In genomic region chr8:111536978-111537764, GRCm38 (mm10) we compare ENCODE assay signal across 8 mouse cellular contexts. TPM values are rescaled to one million over a fixed set of nuclear protein-coding genes. Genes with fewer than 3 reads are reported as not detected.
DNase-seq lines count a peak whose midpoint lies in the region; ATAC-seq and TF ChIP-seq lines count a peak whose summit lies in the region.

No protein-coding gene starts in this region.

- TF ChIP-seq CTCF in bone marrow, adult 2 months (IDR thresholded peaks at IDR 0.05; ENCODE audit: control insufficient read depth, insufficient read depth, low read length) = no peak
- peak; percentile 17; the same call in 1 of the 2 replicates for TF ChIP-seq CTCF in layer of hippocampus, adult 2 months (conservative IDR thresholded peaks at IDR 0.05)
- TF ChIP-seq CTCF in lung, embryonic 14.5 days (IDR thresholded peaks at IDR 0.05; ENCODE audit: low read depth) = no peak

- peak overlapping the region; percentile 71 for H3K4me3 ChIP-seq in bone marrow, adult 2 months (replicated peaks; ENCODE audit: control insufficient read depth, low read depth, low read length)
- peak overlapping the region; percentile 72 for H3K4me3 ChIP-seq in embryonic facial prominence, embryonic 15.5 days (replicated peaks)
- H3K4me3 ChIP-seq in layer of hippocampus, adult 2 months = peak overlapping the region; percentile 91
- peak overlapping the region; percentile 90 for H3K4me3 ChIP-seq in lung, embryonic 14.5 days (ENCODE audit: low read depth, low read length)
- peak overlapping the region; percentile 96 for H3K4me3 ChIP-seq in neural tube, embryonic 14.5 days (ENCODE audit: low read depth, low read length)

- H3K9me3 ChIP-seq in embryonic facial prominence, embryonic 15.5 days (replicated peaks) = no peaks in the 10 kb centered on the region
- no peaks in the 10 kb centered on the region for H3K9me3 ChIP-seq in lung, embryonic 14.5 days (ENCODE audit: low read depth, low read length)
- no peaks in the 10 kb centered on the region for H3K9me3 ChIP-seq in neural tube, embryonic 14.5 days (ENCODE audit: control insufficient read depth, low read length)

- H3K27me3 ChIP-seq in embryonic facial prominence, embryonic 15.5 days = no peaks in the 10 kb centered on the region
- no peaks in the 10 kb centered on the region for H3K27me3 ChIP-seq in lung, embryonic 14.5 days (ENCODE audit: insufficient read depth, low read length)
- H3K27me3 ChIP-seq in neural tube, embryonic 14.5 days (ENCODE audit: control insufficient read depth, insufficient read depth, low read length) = no peaks in the 10 kb centered on the region

- peaks cover 2% of the 10 kb centered on the region for H3K4me1 ChIP-seq in bone marrow, adult 2 months (ENCODE audit: control insufficient read depth, insufficient read depth, low read length)
- H3K4me1 ChIP-seq in embryonic facial prominence, embryonic 15.5 days = peaks cover 38% of the 10 kb centered on the region
- 0 out of 2 replicates have a peak, but pooled peaks cover 5% of the 10 kb centered on the region for H3K4me1 ChIP-seq in lung, embryonic 14.5 days (ENCODE audit: insufficient read depth)
- H3K4me1 ChIP-seq in neural tube, embryonic 14.5 days (ENCODE audit: control insufficient read depth, insufficient read depth, low read length) = peaks cover 33% of the 10 kb centered on the region

- under 1% methylated on average over 60 of the region's 64 CpGs for WGBS in bone marrow, adult 2 months
- under 1% methylated on average over 64 of the region's 64 CpGs for WGBS in embryonic facial prominence, embryonic 15.5 days
- under 1% methylated on average over 64 of the region's 64 CpGs for WGBS in lung, embryonic 14.5 days
- under 1% methylated on average over 64 of the region's 64 CpGs for WGBS in neural tube, embryonic 14.5 days

- peak overlapping the region; percentile 77 for H3K4me2 ChIP-seq in embryonic facial prominence, embryonic 15.5 days (replicated peaks)
- H3K4me2 ChIP-seq in lung, embryonic 14.5 days = peak overlapping the region; percentile 82
- H3K4me2 ChIP-seq in neural tube, embryonic 14.5 days (ENCODE audit: low read depth, low read length) = peak overlapping the region; percentile 94

- peak overlapping the region; percentile 96 for H3K27ac ChIP-seq in bone marrow, adult 2 months (ENCODE audit: control insufficient read depth, insufficient read depth, low read depth, low read length, poor library complexity)
- H3K27ac ChIP-seq in embryonic facial prominence, embryonic 15.5 days (replicated peaks) = peak overlapping the region; percentile 93
- H3K27ac ChIP-seq in layer of hippocampus, adult 2 months = peak overlapping the region; percentile 91
- peak overlapping the region; percentile 94 for H3K27ac ChIP-seq in lung, embryonic 14.5 days (ENCODE audit: low read depth)
- peak overlapping the region; percentile 95 for H3K27ac ChIP-seq in neural tube, embryonic 14.5 days (ENCODE audit: low read depth, low read length)

- TF ChIP-seq POLR2A in bone marrow, adult 2 months (IDR thresholded peaks at IDR 0.05; ENCODE audit: borderline replicate concordance, control insufficient read depth, low read depth, low read length) = no peak

- peak overlapping the region; percentile 74 for H3K9ac ChIP-seq in embryonic facial prominence, embryonic 15.5 days
- peak overlapping the region; percentile 93 for H3K9ac ChIP-seq in lung, embryonic 14.5 days
- H3K9ac ChIP-seq in neural tube, embryonic 14.5 days (replicated peaks; ENCODE audit: low read depth, low read length) = peak overlapping the region; percentile 95

- no peaks in the 10 kb centered on the region for H3K36me3 ChIP-seq in embryonic facial prominence, embryonic 15.5 days
- no peaks in the 10 kb centered on the region; the same call in 1 of the 2 replicates for H3K36me3 ChIP-seq in lung, embryonic 14.5 days (ENCODE audit: insufficient read depth)
- no peaks in the 10 kb centered on the region for H3K36me3 ChIP-seq in neural tube, embryonic 14.5 days (ENCODE audit: control insufficient read depth, insufficient read depth, low read length)

- intact Hi-C loops in heart, postnatal 14 days (cut with DNase I) = loop anchor here (1.0 to 10.0 kb wide), 2 partner anchors 89 to 192 kb away; no protein-coding TSS in a partner anchor

- ATAC-seq in embryonic facial prominence, embryonic 15.5 days (ENCODE audit: insufficient number of reproducible peaks, low FRiP score, low TSS enrichment, low read depth) = no peak
- peak; percentile 37 for ATAC-seq in lung, embryonic 14.5 days (ENCODE audit: insufficient read depth)
- ATAC-seq in neural tube, embryonic 14.5 days (ENCODE audit: low read depth) = peak; percentile 60

- peak; percentile 83 for DNase-seq in CD4-positive helper T cell, adult 2 months (ENCODE audit: low read depth, low spot score)
- DNase-seq in heart, postnatal 14 days = peak; percentile 51 to 54
- DNase-seq in layer of hippocampus, adult 2 months (ENCODE audit: low spot score in 2 of 2) = no peak
- peak; percentile 50 for DNase-seq in lung, embryonic 14.5 days
- peak; percentile 75 for DNase-seq in thymus, postnatal 0 days (ENCODE audit: low spot score)

RNA-seq across cellular contexts. Expression of gene Znrf1, which starts 1.3 kb away (rescaled TPM):
- 41.3 and 124 TPM in 2 replicates for polyA plus RNA-seq in bone marrow, adult 2 months (2011; ENCODE audit: insufficient read depth, insufficient read length, low replicate concordance, missing spikeins)
- polyA plus RNA-seq in embryonic facial prominence, embryonic 15.5 days (2015; fragmentation: Nextera tagmentation; extraction: Ambion mirVana) = 41.1 and 42.7 TPM in 2 replicates
- total RNA-seq in heart, postnatal 14 days (2021) = 10 to 100 TPM; 62.6 to 72.6 TPM
- 100 to 1,000 TPM; 105 to 107 TPM for total RNA-seq in layer of hippocampus, adult 2 months (2021)
- polyA plus RNA-seq in lung, embryonic 14.5 days (2014; fragmentation: Nextera tagmentation; extraction: Ambion mirVana) = 39.4 and 51.6 TPM in 2 replicates
- polyA plus RNA-seq in neural tube, embryonic 14.5 days (2014; fragmentation: Nextera tagmentation; extraction: Ambion mirVana) = 96.5 and 101 TPM in 2 replicates
- 173 and 227 TPM in 2 replicates for polyA plus RNA-seq in thymus, postnatal 0 days (2015; fragmentation: Nextera tagmentation; extraction: Ambion mirVana)

RNA-seq across cellular contexts. Expression of gene Wdr59, which starts 15.3 kb away (rescaled TPM):
- polyA plus RNA-seq in bone marrow, adult 2 months (2011; ENCODE audit: insufficient read depth, insufficient read length, low replicate concordance, missing spikeins) = 3.1 and 3.9 TPM in 2 replicates
- 6.8 and 7.0 TPM in 2 replicates for polyA plus RNA-seq in embryonic facial prominence, embryonic 15.5 days (2015; fragmentation: Nextera tagmentation; extraction: Ambion mirVana)
- 10 to 100 TPM in 1 of 2 experiments, 1 to 10 TPM in 1; 7.8 to 10.3 TPM for total RNA-seq in heart, postnatal 14 days (2021)
- 10 to 100 TPM; 24.1 to 24.2 TPM for total RNA-seq in layer of hippocampus, adult 2 months (2021)
- polyA plus RNA-seq in lung, embryonic 14.5 days (2014; fragmentation: Nextera tagmentation; extraction: Ambion mirVana) = 4.4 TPM in 2 replicates
- polyA plus RNA-seq in neural tube, embryonic 14.5 days (2014; fragmentation: Nextera tagmentation; extraction: Ambion mirVana) = 7.4 and 8.5 TPM in 2 replicates
- polyA plus RNA-seq in thymus, postnatal 0 days (2015; fragmentation: Nextera tagmentation; extraction: Ambion mirVana) = 3.0 and 3.9 TPM in 2 replicates

Comparison
In these comparisons a context has a peak if more than half of its experiments do, and no peak if none do; other contexts are left out.
1. DNase-seq: peak in CD4-positive helper T cell, adult 2 months (single experiment), heart, postnatal 14 days (2 of 2), lung, embryonic 14.5 days (single experiment) and thymus, postnatal 0 days (single experiment); none in layer of hippocampus, adult 2 months (0 of 2).
2. Peak in every context shown above with its lines, with median percentiles within 50 percentile points of each other: H3K27ac ChIP-seq, H3K4me3 ChIP-seq, H3K4me2 ChIP-seq and H3K9ac ChIP-seq.